Mouse (Mus musculus) left cerebral cortex, postnatal 25 days (tissue): ENCODE results near the gene Nipal1. TPM values are rescaled to one million over a fixed set of nuclear protein-coding genes. Genes with fewer than 3 reads are reported as not detected.

Source experiments
- DNase-seq, 2 experiments: peaks; one replicate each; pipeline ENCODE4 v3.0.0; 2022; ENCODE audit warnings: low spot score in 2 of 2, mixed read lengths in 1 of 2
- intact Hi-C: fragments of 180-260 bp; cut with DNase I; formaldehyde crosslinking; loops from one replicate; pipeline ENCODE4 v1.15.1; 2025
- total RNA-seq, 2 experiments: library from RNA; stranded (reverse); gene quantifications; 2 replicates each; pipeline ENCODE4 v1.2.3; 2021

The Nipal1 gene
- total RNA-seq, 2 experiments from 2014 or later: not detected

- DNase-seq: no peak
- intact Hi-C loops: loop anchor here (2.0 kb wide), 2 partner anchors 47 to 95 kb away; no protein-coding TSS in a partner anchor
Measured at GRCm38 (mm10) chr5:72664126-72664525, 16.5 kb downstream of the Nipal1 start.

- intact Hi-C loops: loop anchor here (2.0 kb wide), 2 partner anchors 46 to 94 kb away; no protein-coding TSS in a partner anchor
- no peak for DNase-seq
Measured at GRCm38 (mm10) chr5:72664854-72665253, 17.3 kb downstream of the Nipal1 start.

GRCm38 (mm10) chr5:72665281-72665680 is 17.7 kb downstream of the Nipal1 start:
- DNase-seq: peak; percentile 16 to 52
- intact Hi-C loops: loop anchor here (2.0 kb wide), 2 partner anchors 46 to 94 kb away; no protein-coding TSS in a partner anchor

- no peak for DNase-seq
- intact Hi-C loops: no loop called here
Measured at GRCm38 (mm10) chr5:72666428-72666827, 18.8 kb downstream of the Nipal1 start.

- intact Hi-C loops: no loop called here
- no peak for DNase-seq
Measured at GRCm38 (mm10) chr5:72668351-72668750, 20.8 kb downstream of the Nipal1 start.

GRCm38 (mm10) chr5:72671017-72671699 is 23.6 kb downstream of the Nipal1 start:
- intact Hi-C loops: no loop called here
- DNase-seq: no peak

GRCm38 (mm10) chr5:72674994-72675542 is 27.5 kb downstream of the Nipal1 start:
- intact Hi-C loops: no loop called here
- DNase-seq: no peak

GRCm38 (mm10) chr5:72681451-72681850 is 33.9 kb downstream of the Nipal1 start:
- intact Hi-C loops: no loop called here
- no peak for DNase-seq

- DNase-seq: no peak
- intact Hi-C loops: no loop called here
Measured at GRCm38 (mm10) chr5:72689556-72689955, 42.0 kb downstream of the Nipal1 start.

GRCm38 (mm10) chr5:72690516-72690915 is 42.9 kb downstream of the Nipal1 start:
- no peak for DNase-seq
- intact Hi-C loops: no loop called here

GRCm38 (mm10) chr5:72694684-72695083 is 47.1 kb downstream of the Nipal1 start:
- DNase-seq: no peak
- intact Hi-C loops: no loop called here

GRCm38 (mm10) chr5:72696491-72696890 is 48.9 kb downstream of the Nipal1 start:
- DNase-seq: peak; percentile 47 to 57
- intact Hi-C loops: no loop called here

GRCm38 (mm10) chr5:72698343-72698742 is 50.7 kb downstream of the Nipal1 start:
- intact Hi-C loops: no loop called here

GRCm38 (mm10) chr5:72698818-72699499 is 51.4 kb downstream of the Nipal1 start:
- DNase-seq: peak in 1 of 2 experiments; percentile 37

More at GRCm38 (mm10) chr5:72698343-72698742, 50.7 kb downstream of the Nipal1 start:
- no peak for DNase-seq

GRCm38 (mm10) chr5:72699500-72699818 is 51.9 kb downstream of the Nipal1 start:
- intact Hi-C loops: no loop called here
- DNase-seq: no peak

More at GRCm38 (mm10) chr5:72698818-72699499, 51.4 kb downstream of the Nipal1 start:
- intact Hi-C loops: no loop called here

GRCm38 (mm10) chr5:72702202-72702601 is 54.6 kb downstream of the Nipal1 start:
- DNase-seq: no peak
- intact Hi-C loops: no loop called here

GRCm38 (mm10) chr5:72706095-72706494 is 58.5 kb downstream of the Nipal1 start:
- intact Hi-C loops: no loop called here
- DNase-seq: no peak

GRCm38 (mm10) chr5:72706722-72707121 is 59.1 kb downstream of the Nipal1 start:
- intact Hi-C loops: no loop called here
- no peak for DNase-seq

GRCm38 (mm10) chr5:72709451-72709850 is 61.9 kb downstream of the Nipal1 start:
- intact Hi-C loops: no loop called here
- no peak for DNase-seq

- intact Hi-C loops: loop anchor here (2.0 kb wide), 2 partner anchors 45 to 359 kb away; no protein-coding TSS in a partner anchor
- no peak for DNase-seq
Measured at GRCm38 (mm10) chr5:72709976-72710375, 62.4 kb downstream of the Nipal1 start.
